Mouse (Mus musculus) hindbrain, embryonic 14.5 days (tissue): ENCODE measurements at regions not wholly inside any gene's neighbourhood (a gene's known extent, or its start where the extent isn't known, plus 50 kb on each side); places are given as distances from the start of the nearest gene placed in this dataset.

ENCODE experiments used
- ATAC-seq: fragments of 200-750 bp; cut with Nextera tagmentation; 2 replicates; pipeline ENCODE4 v1.8.0; 2017; ENCODE audit warnings: moderate number of reproducible peaks, mild to moderate bottlenecking, moderate TSS enrichment, moderate library complexity; ENCODE audit not compliant: low FRiP score
- DNase-seq: peaks from one replicate; pipeline ENCODE4 v3.0.0-alpha.2; 2015; ENCODE audit warnings: low spot score
- H3K27ac ChIP-seq: fragments of 300-500 bp; sonication (generic); 2 replicates; pipeline ENCODE4 v1.5.1; 2014; ENCODE audit warnings: mild to moderate bottlenecking, moderate library complexity
- H3K27me3 ChIP-seq: fragments of 300-500 bp; sonication (generic); 2 replicates; pipeline ENCODE4 v1.6.1; 2014; ENCODE audit warnings: mild to moderate bottlenecking, low read length, mixed read lengths; ENCODE audit not compliant: control insufficient read depth, insufficient read depth
- H3K36me3 ChIP-seq: fragments of 300-500 bp; sonication (generic); replicated peaks from 2 replicates; pipeline ENCODE4 v1.6.1; 2014; ENCODE audit not compliant: control insufficient read depth, insufficient read depth
- H3K4me1 ChIP-seq: fragments of 300-500 bp; sonication (generic); replicated peaks from 2 replicates; pipeline ENCODE4 v1.6.1; 2014; ENCODE audit warnings: antibody characterized with exemption, low read length, mixed read lengths; ENCODE audit not compliant: control insufficient read depth, insufficient read depth
- H3K4me2 ChIP-seq: fragments of 300-500 bp; sonication (generic); replicated peaks from 2 replicates; pipeline ENCODE4 v1.6.1; 2014; ENCODE audit warnings: mild to moderate bottlenecking, moderate library complexity
- H3K4me3 ChIP-seq: fragments of 300-500 bp; sonication (generic); replicated peaks from 2 replicates; pipeline ENCODE4 v1.5.1; 2014; ENCODE audit warnings: mild to moderate bottlenecking, low read length
- H3K9ac ChIP-seq: fragments of 300-500 bp; sonication (generic); 2 replicates; pipeline ENCODE4 v1.6.1; 2014
- H3K9me3 ChIP-seq: fragments of 300-500 bp; sonication (generic); 2 replicates; pipeline ENCODE4 v1.6.1; 2016; ENCODE audit warnings: low read length; ENCODE audit not compliant: control insufficient read depth
- WGBS: fragments of 180-500 bp; shearing (Covaris S2); extraction: QIAGEN DNeasy Blood & Tissue Kit; methylation state at CpG from one replicate; pipeline ENCODE4 v1.1.7; 2014; 5-methylcytosine and 5-hydroxymethylcytosine counted together

DNA sequence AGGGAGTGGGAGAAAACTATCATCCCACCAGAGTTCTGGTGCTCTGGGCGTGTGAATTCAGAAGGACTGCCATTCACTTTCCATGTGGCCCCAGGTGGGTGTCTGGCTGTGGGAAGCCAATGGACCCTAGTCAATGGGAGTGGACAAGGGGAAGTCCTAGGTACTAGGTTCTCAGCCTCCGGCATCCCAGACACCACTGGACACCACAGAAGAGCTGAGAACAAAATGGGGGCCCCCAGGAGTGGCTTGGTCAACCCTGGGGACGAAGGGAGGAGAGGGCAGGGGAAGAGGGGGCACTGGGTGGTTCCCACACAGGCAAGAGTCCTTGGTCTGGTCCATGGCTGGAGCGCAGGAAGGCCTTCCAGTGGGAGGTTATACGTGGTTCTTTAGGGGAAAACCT, 81.8 kb upstream of the Slc4a7 start:
- DNase-seq (no peak), ATAC-seq (no peak)
- 92% methylated on average over 5 of the region's 5 CpGs for WGBS

GRCm38 (mm10) chr14:14628673-14629072, 73.4 kb upstream of the Slc4a7 start:
- 75% methylated on average over 1 of the region's 1 CpGs for WGBS
- Histone ChIP-seq H3K4me2 (no peak overlapping the region), H3K27ac (no peak overlapping the region), H3K36me3 (no peaks in the 10 kb centered on the region), H3K4me1 (0 out of 2 replicates have a peak, but pooled peaks cover 9% of the 10 kb centered on the region), H3K9ac (no peak overlapping the region), H3K4me3 (no peak overlapping the region), H3K27me3 (no peaks in the 10 kb centered on the region), H3K9me3 (no peaks in the 10 kb centered on the region)
- no peak for ATAC-seq
- DNase-seq, result no peak

More for the DNA sequence above, 81.8 kb upstream of the Slc4a7 start:
- no peak overlapping the region for H3K4me2 ChIP-seq
- no peak overlapping the region for H3K9ac ChIP-seq
- H3K4me3 ChIP-seq, result no peak overlapping the region
- no peaks in the 10 kb centered on the region for H3K36me3 ChIP-seq
- H3K27me3 ChIP-seq, result no peaks in the 10 kb centered on the region
- no peak overlapping the region for H3K27ac ChIP-seq
- no peaks in the 10 kb centered on the region for H3K9me3 ChIP-seq
- H3K4me1 ChIP-seq, result no peaks in the 10 kb centered on the region

DNA sequence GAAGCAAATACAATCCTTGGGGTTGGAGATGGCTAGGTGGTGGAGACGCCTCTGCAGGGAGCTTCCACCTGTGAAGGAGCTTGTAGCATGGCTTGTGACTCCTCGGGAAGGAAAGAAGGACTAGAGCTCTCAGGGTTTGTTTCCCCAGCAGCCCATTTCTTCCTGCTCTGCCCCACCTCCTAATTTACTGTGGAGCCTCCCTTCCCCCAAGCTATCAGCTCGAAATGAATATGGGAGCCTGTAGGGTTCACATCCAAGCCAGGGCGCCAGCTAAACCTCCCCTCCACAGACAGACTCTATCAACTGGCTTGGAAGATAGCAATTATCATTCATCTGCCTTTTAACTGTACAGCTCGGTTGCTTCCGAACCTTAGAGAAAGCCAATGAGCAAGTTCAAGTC, 70.3 kb upstream of the Slc4a7 start:
- Histone ChIP-seq H3K9ac (no peak overlapping the region), H3K9me3 (no peaks in the 10 kb centered on the region), H3K4me1 (0 out of 2 replicates have a peak, but pooled peaks cover 10% of the 10 kb centered on the region), H3K27ac (no peak overlapping the region), H3K4me2 (no peak overlapping the region), H3K27me3 (no peaks in the 10 kb centered on the region), H3K4me3 (no peak overlapping the region), H3K36me3 (no peaks in the 10 kb centered on the region)
- WGBS, result 46% methylated on average over 6 of the region's 6 CpGs
- ATAC-seq, result no peak
- no peak for DNase-seq

DNA sequence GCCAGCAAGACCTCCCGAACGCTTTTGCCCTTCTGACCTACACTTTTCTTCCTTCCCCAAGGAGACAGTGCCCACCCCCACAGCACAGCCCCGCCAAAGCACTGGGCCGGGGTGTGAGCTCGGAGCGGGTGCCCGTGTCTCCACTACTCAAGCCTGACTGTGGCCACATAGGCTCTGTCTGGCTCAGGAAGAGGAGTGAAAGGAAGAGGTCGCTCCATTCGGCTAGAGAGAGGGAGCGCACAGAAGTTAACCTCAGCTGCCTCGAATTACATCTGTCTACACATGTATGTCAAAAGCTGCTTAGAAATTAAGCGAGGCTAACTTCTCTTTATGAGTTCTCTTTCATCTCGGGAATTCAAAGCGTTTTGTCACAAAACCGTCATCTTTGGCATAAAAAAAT, 69.6 kb upstream of the Slc4a7 start:
- WGBS, result under 1% methylated on average over 15 of the region's 15 CpGs
- Histone ChIP-seq H3K9me3 (no peaks in the 10 kb centered on the region), H3K27me3 (no peaks in the 10 kb centered on the region), H3K36me3 (no peaks in the 10 kb centered on the region), H3K4me1 (0 out of 2 replicates have a peak, but pooled peaks cover 10% of the 10 kb centered on the region), H3K4me3 (peak overlapping the region; percentile 13), H3K27ac (no peak overlapping the region), H3K9ac (no peak overlapping the region), H3K4me2 (peak overlapping the region; percentile 48)
- ATAC-seq (peak; percentile 54; the same call in 1 of the 2 replicates), DNase-seq (peak; percentile 37)

DNA sequence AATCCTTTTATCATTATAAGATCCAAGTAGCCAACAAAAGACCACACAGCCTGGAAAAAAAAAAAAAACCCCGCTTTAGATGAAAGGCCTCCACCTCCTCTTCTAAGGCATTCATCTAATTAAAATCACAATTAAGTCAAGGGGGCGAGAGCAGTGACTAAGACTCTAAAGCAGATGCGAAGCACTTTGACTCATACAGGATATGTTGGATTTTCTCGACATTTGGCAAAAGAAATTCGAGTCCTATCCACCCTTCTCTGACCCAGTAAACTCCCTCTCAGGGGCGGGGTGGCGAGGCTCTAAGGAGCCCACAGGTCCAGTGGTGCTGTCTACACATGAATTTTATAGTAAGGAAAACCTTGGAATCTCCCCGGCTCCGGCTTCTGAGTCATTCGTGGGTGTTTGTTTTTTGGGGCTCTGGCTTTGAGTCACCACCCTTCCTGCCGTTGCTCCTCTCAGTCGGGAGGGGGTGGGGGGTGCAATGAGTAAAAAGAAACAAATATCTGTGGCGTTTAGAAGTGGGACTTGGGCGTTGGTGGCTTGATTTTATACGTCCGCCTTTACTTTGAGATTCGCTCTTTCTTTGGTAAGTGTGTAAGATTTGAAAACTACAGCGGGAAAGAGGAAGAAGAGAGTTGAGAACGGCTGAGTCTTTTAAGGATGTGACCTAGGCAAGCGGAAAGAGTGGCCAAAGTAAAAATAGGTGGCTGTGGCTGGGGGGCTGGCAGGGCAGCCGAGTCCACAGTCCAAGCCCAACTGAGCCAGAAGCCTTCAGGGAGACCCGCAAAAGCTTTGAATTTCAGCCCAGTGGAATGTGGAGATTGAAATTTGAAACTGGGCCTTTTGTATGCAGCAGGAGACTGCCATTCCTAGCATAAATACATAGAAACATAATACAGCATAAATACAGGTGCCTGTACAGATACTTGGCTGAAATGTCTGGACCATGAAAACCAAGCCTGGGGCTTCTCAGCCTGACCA, 68.8 kb upstream of the Slc4a7 start:
- H3K27me3 ChIP-seq, result no peaks in the 10 kb centered on the region
- H3K9me3 ChIP-seq, result no peaks in the 10 kb centered on the region
- WGBS, result 6% methylated on average over 22 of the region's 22 CpGs
- peak overlapping the region; percentile 48 for H3K4me2 ChIP-seq
- H3K27ac ChIP-seq, result no peak overlapping the region
- DNase-seq, result no peak
- H3K9ac ChIP-seq, result 0 out of 2 replicates have a peak overlapping the region, but pooled peaks have one; percentile 12
- 0 out of 2 replicates have a peak, but pooled peaks have one; percentile 15 for ATAC-seq
- no peaks in the 10 kb centered on the region for H3K36me3 ChIP-seq
- 0 out of 2 replicates have a peak, but pooled peaks cover 10% of the 10 kb centered on the region for H3K4me1 ChIP-seq
- peak overlapping the region; percentile 13 for H3K4me3 ChIP-seq

GRCm38 (mm10) chr14:14634021-14634420, 68.1 kb upstream of the Slc4a7 start:
- no peaks in the 10 kb centered on the region for H3K9me3 ChIP-seq
- H3K27me3 ChIP-seq, result no peaks in the 10 kb centered on the region
- no peak overlapping the region for H3K9ac ChIP-seq
- no peak overlapping the region for H3K4me2 ChIP-seq
- ATAC-seq, result no peak
- H3K36me3 ChIP-seq, result no peaks in the 10 kb centered on the region
- no peak for DNase-seq
- 0 out of 2 replicates have a peak, but pooled peaks cover 10% of the 10 kb centered on the region for H3K4me1 ChIP-seq
- WGBS, result 37% methylated on average over 2 of the region's 2 CpGs
- H3K4me3 ChIP-seq, result no peak overlapping the region
- H3K27ac ChIP-seq, result no peak overlapping the region

DNA sequence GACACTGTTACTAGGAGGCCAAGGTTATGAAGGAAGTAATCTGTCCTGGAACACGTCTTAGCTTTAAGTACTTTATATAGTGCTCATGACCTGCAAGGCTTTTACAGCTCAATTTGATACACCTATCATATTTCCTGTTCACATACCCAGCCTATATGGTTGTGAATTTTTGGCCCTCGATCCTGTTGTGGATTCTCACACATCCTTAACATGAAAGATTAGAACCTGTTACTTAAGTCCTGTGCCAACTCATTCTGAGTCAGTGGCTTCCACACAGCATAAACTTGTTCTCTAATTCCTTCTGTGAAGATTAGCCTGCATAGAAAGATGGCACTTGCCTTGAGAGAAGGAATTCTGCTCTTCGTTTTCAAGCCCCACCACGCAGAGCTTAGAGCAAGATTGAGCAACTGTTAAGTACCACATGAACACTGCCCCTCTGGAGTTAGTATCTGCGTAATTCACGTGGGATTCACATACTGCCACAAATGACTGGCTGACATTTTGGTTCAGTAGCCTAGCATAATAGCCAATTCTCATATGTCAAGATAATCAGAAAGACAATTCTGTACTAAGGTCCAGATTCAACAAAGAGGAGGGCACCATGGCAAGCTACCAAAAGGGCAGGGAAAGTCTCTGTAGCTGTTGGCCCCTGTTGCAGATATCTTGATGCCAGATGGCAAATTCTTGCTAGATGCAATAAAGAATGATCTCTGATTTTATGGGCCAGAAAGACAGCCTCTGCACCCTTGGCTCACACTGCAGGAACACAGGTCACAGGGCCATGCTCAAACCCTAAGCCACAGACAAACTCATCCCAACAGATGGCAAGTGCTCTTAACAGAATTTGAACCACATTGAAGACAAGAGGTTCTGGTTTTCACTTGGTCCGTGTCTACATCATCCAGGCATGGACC, 62.7 kb upstream of the Slc4a7 start:
- 83% methylated on average over 7 of the region's 7 CpGs for WGBS
- H3K4me2 ChIP-seq, result no peak overlapping the region
- DNase-seq (no peak), ATAC-seq (no peak)
- H3K4me3 ChIP-seq, result no peak overlapping the region
- H3K4me1 ChIP-seq, result no peaks in the 10 kb centered on the region
- H3K27ac ChIP-seq, result no peak overlapping the region
- H3K9ac ChIP-seq, result no peak overlapping the region
- no peaks in the 10 kb centered on the region for H3K27me3 ChIP-seq
- no peaks in the 10 kb centered on the region for H3K36me3 ChIP-seq
- H3K9me3 ChIP-seq, result no peaks in the 10 kb centered on the region

DNA sequence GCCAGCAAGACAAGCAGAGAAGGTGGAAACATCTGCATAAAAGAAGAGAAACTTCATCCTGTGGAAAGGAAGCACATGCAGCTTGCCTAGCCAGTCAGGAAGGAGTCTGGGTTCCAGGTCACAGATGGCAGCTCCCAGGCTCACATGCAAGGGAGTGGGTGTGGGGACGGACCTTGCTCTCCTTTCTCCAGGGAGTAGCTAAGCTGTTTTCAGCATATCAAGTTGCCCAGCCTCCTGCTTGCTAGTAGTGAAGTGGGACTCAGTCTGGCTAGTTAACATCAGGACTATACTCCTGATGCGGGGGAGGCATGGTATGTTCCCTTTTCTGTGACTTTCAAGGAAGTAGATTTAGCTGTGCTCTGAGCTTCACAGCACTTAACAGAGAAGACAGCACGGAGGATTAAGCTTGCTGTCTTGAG, 62.0 kb upstream of the Slc4a7 start:
- H3K27ac ChIP-seq, result no peak overlapping the region
- H3K4me3 ChIP-seq, result no peak overlapping the region
- no peak for DNase-seq
- no peak overlapping the region for H3K4me2 ChIP-seq
- H3K27me3 ChIP-seq, result no peaks in the 10 kb centered on the region
- no peak for ATAC-seq
- no peak overlapping the region for H3K9ac ChIP-seq
- no peaks in the 10 kb centered on the region for H3K9me3 ChIP-seq
- H3K4me1 ChIP-seq, result no peaks in the 10 kb centered on the region
- 58% methylated on average over 3 of the region's 3 CpGs for WGBS
- H3K36me3 ChIP-seq, result no peaks in the 10 kb centered on the region

- Histone ChIP-seq H3K4me1 (no peaks in the 10 kb centered on the region), H3K4me3 (no peak overlapping the region), H3K9ac (no peak overlapping the region), H3K36me3 (no peaks in the 10 kb centered on the region), H3K4me2 (no peak overlapping the region), H3K27me3 (no peaks in the 10 kb centered on the region), H3K9me3 (no peaks in the 10 kb centered on the region), H3K27ac (no peak overlapping the region)
- DNase-seq (no peak), ATAC-seq (no peak)
Measured at GRCm38 (mm10) chr14:14640557-14640956, 61.5 kb upstream of the Slc4a7 start.
